Mouse (Mus musculus): ENCODE measurements around the gene Fbxo47.

The Fbxo47 gene

GRCm38 (mm10) chr11:97812491-97812921 lies 71.4 kb downstream of the Fbxo47 start:
- DNase-seq (ENCODE audit: low spot score in 2 of 2): no peak

GRCm38 (mm10) chr11:97811569-97812362 lies 72.2 kb downstream of the Fbxo47 start:
- DNase-seq (ENCODE audit: low spot score in 2 of 2): no peak

GRCm38 (mm10) chr11:97810970-97811369 lies 73.0 kb downstream of the Fbxo47 start:
- DNase-seq (ENCODE audit: low spot score in 2 of 2): no peak

GRCm38 (mm10) chr11:97810356-97810755 lies 73.6 kb downstream of the Fbxo47 start:
- DNase-seq (ENCODE audit: low spot score in 2 of 2): no peak

GRCm38 (mm10) chr11:97809235-97810121 lies 74.5 kb downstream of the Fbxo47 start:
- DNase-seq (ENCODE audit: low spot score in 2 of 2): no peak

GRCm38 (mm10) chr11:97808621-97809234 lies 75.2 kb downstream of the Fbxo47 start:
- no peak for DNase-seq (ENCODE audit: low spot score in 2 of 2)

- DNase-seq (ENCODE audit: low spot score in 2 of 2): no peak
Measured at GRCm38 (mm10) chr11:97808093-97808492, 75.9 kb downstream of the Fbxo47 start.

GRCm38 (mm10) chr11:97807626-97808025 lies 76.3 kb downstream of the Fbxo47 start:
- DNase-seq (ENCODE audit: low spot score in 2 of 2): no peak

- DNase-seq (ENCODE audit: low spot score in 2 of 2): no peak
Measured at GRCm38 (mm10) chr11:97806613-97806964, 77.4 kb downstream of the Fbxo47 start.

GRCm38 (mm10) chr11:97805662-97806612 lies 78.0 kb downstream of the Fbxo47 start:
- DNase-seq (ENCODE audit: low spot score in 2 of 2): no peak

- no peak for DNase-seq (ENCODE audit: low spot score in 2 of 2)
Measured at GRCm38 (mm10) chr11:97804841-97805661, 78.9 kb downstream of the Fbxo47 start.

- DNase-seq (ENCODE audit: low spot score in 2 of 2): no peak
Measured at GRCm38 (mm10) chr11:97803847-97804246, 80.1 kb downstream of the Fbxo47 start.
